Mouse (Mus musculus) stomach, postnatal 0 days (tissue): ENCODE results near the gene Gm27179. TPM values are rescaled to one million over a fixed set of nuclear protein-coding genes. Genes with fewer than 3 reads are reported as not detected.
A peak's percentile ranks its signal among the peaks of the same experiment; 100 is the strongest.
"Not testable (repeated sequence)": the region's sequence is repeated elsewhere in the genome, so short reads cannot be mapped to it uniquely, and the experiment has no call there.

Experiments
- ATAC-seq: fragments of 200-750 bp; cut with Nextera tagmentation; 2 replicates; pipeline ENCODE4 v1.8.0; 2017; ENCODE audit not compliant: low FRiP score, low TSS enrichment
- DNase-seq: peaks from one replicate; pipeline ENCODE4 v3.0.0-alpha.2; 2016; ENCODE audit warnings: low spot score
- H3K27ac ChIP-seq: fragments of 300-500 bp; sonication (generic); replicated peaks from 2 replicates; pipeline ENCODE4 v1.5.1; 2014; ENCODE audit warnings: mild to moderate bottlenecking, control low read depth
- H3K27me3 ChIP-seq: fragments of 300-500 bp; sonication (generic); 2 replicates; pipeline ENCODE4 v1.6.1; 2014; ENCODE audit warnings: low read length; ENCODE audit not compliant: control insufficient read depth, insufficient read depth
- H3K36me3 ChIP-seq: fragments of 300-500 bp; sonication (generic); 2 replicates; pipeline ENCODE4 v1.6.1; 2014; ENCODE audit warnings: low read length, mixed read lengths; ENCODE audit not compliant: control insufficient read depth, insufficient read depth
- H3K4me1 ChIP-seq: fragments of 300-500 bp; sonication (generic); replicated peaks from 2 replicates; pipeline ENCODE4 v1.6.1; 2014; ENCODE audit warnings: antibody characterized with exemption; ENCODE audit not compliant: control insufficient read depth, insufficient read depth
- H3K4me2 ChIP-seq: fragments of 300-500 bp; sonication (generic); replicated peaks from 2 replicates; pipeline ENCODE4 v1.6.1; 2014; ENCODE audit warnings: low read depth, mild to moderate bottlenecking, control low read depth, moderate library complexity
- H3K4me3 ChIP-seq: fragments of 300-500 bp; sonication (generic); 2 replicates; pipeline ENCODE4 v1.5.1; 2014; ENCODE audit warnings: low read depth, low read length, control low read depth
- H3K9ac ChIP-seq: fragments of 300-500 bp; sonication (generic); 2 replicates; pipeline ENCODE4 v1.6.1; 2014; ENCODE audit warnings: mild to moderate bottlenecking, low read length, control low read depth, mixed read lengths
- H3K9me3 ChIP-seq: fragments of 300-500 bp; sonication (generic); 2 replicates; pipeline ENCODE4 v1.6.1; 2016; ENCODE audit warnings: low read length; ENCODE audit not compliant: control insufficient read depth
- WGBS: fragments of 180-500 bp; shearing (Covaris S2); extraction: QIAGEN DNeasy Blood & Tissue Kit; methylation state at CpG from one replicate; pipeline ENCODE4 v1.1.7; 2014; 5-methylcytosine and 5-hydroxymethylcytosine counted together
- polyA plus RNA-seq: library from polyadenylated mRNA; unstranded; fragments of >200 nt; fragmentation: Nextera tagmentation; extraction: Ambion mirVana; gene quantifications from 2 replicates; pipeline ENCODE4 v1.2.1, GENCODE M21; 2015

Gene Gm27179
- polyA plus RNA-seq: not detected in 2 replicates

DNA sequence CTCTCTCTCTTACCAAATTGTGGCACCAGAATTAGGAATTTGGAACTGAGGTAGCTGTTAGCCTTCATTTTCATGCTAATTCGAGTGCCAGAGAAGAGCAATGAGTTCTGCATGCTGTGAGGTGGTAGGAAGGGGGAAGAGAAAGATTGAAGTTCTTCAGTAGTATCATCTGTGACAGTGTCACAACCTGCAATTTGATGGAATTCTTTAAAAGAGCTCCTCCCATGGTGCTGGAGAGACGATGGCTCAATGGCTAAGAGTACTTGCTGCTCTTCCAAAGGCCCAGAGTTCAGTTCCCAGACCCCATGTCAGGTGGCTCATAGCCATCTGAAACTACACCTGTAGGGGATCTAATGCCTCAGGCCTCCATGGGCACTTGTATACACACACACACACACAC lies at the start of gene Gm27179:
Gene Gm27179, minus strand, starts transcription at position 101 of the 400 bp plus-strand sequence.
- not testable (repeated sequence) for H3K36me3 ChIP-seq, H3K4me1 ChIP-seq, H3K27me3 ChIP-seq, DNase-seq, ATAC-seq, H3K4me2 ChIP-seq, H3K9me3 ChIP-seq, H3K9ac ChIP-seq, H3K27ac ChIP-seq, H3K4me3 ChIP-seq
- no CpG with 5 or more reads among the region's 2 CpGs for WGBS

DNA sequence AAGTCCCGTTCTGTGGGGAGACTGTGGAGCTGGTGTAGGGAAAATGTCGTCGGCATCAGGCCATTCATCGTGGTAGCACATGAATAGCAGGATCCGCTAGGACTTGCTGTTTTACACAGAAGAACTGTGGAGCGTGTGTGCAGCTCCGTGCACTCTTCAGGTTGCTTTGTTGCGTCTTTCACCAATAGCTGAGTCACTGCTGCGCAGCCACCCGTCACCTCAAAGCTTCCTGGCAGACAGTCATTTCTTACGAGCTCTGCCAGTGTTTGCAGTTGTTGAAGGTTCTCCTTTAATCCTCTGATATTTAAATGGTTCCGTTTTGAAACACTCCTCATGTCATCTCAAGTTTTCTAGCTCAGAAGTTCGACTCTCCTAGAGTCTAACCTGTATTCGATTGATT lies 45.2 kb upstream of the Gm27179 start:
- not testable (repeated sequence) for DNase-seq, H3K4me1 ChIP-seq, ATAC-seq, H3K4me2 ChIP-seq, H3K27ac ChIP-seq, H3K4me3 ChIP-seq, H3K27me3 ChIP-seq, H3K9ac ChIP-seq, H3K9me3 ChIP-seq, H3K36me3 ChIP-seq
- WGBS: no CpG with 5 or more reads among the region's 14 CpGs

DNA sequence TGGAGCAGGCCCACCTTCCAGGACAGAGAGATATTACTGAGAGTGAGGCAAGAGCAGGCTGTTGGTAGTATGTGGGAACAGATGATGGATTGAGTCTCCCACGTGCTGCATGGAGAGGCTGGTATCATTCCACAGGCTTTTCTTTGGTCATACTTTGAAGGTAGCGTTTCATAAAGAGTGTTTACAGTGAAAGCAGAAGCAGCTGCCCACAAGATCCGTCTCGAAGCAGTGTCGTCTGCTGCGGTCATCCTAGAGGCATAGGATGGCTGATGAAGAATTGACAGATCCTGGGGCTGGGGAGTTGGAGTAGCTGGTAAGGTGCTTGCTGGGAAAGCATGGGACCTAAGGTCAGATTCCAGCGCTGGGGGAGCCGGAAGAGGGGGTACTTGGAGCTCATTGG lies 44.5 kb upstream of the Gm27179 start:
- not testable (repeated sequence) for H3K4me3 ChIP-seq, H3K9ac ChIP-seq, H3K27me3 ChIP-seq, ATAC-seq, H3K4me2 ChIP-seq, DNase-seq, H3K36me3 ChIP-seq, H3K27ac ChIP-seq, H3K9me3 ChIP-seq, H3K4me1 ChIP-seq
- WGBS: no CpG with 5 or more reads among the region's 8 CpGs

DNA sequence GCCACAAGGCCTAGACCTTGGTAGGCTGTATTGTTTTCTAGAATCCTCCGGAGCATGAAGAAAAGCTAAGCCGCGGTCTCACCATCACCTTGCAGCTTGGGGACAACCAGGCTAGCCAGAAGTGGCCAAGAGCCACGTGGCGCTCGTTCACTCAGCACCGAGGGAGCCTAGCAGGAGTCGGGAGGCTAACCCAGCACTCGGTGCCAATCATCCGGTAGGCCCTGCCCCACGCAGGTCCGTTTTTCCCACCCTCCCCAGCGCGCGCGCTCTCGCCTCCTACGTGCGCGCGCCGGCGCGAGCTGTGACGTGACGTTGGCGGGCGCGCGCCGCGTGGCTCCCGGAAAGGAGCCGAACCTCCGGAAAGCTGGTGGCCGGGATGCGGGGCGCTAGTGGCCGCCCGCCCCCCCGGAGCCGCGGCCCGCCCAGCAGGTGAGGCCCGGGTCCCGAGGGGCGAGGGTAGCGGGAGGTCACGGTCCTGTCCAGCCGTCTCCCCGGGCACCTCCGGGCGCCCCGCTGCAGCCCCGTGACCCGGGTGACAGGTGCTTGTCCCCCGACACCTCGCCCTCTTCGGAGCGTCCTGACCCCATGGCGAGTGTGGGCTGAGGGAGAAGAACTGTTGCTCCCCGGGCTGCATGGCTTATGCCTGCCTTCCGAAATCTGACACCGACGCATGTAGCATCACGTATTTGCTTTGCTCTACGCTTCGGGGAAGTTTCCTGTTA lies 42.9 kb upstream of the Gm27179 start, which contains the start of gene Entpd4b:
Gene Entpd4b, plus strand, starts transcription at position 315 of the 722 bp plus-strand sequence.
- not testable (repeated sequence) for DNase-seq, H3K36me3 ChIP-seq, H3K9me3 ChIP-seq, H3K27me3 ChIP-seq, H3K4me3 ChIP-seq, H3K4me1 ChIP-seq, H3K9ac ChIP-seq, H3K4me2 ChIP-seq, H3K27ac ChIP-seq
- no CpG with 5 or more reads among the region's 68 CpGs for WGBS
- peak; percentile 95 for ATAC-seq

DNA sequence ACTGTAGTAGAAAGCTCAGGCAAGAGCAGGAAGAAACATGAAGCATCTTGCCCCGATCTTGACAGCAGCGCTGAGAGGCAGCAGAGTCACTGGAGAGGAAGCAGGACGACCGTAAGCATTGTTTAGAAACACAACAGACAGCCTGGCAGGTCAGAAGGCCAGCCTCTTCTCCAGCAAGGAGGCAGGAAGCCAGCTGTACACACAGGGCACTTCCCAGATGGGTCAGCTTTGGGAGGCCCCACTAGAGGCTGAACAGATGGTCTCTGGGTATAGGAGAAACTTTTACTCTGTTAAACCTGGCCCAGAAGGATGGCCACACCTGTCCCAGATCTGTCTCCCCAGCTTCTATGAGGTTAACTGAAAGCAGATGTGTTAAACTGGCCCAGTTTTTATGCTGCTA lies 35.0 kb upstream of the Gm27179 start:
- H3K4me3 ChIP-seq, H3K27ac ChIP-seq, H3K4me1 ChIP-seq, H3K9ac ChIP-seq, H3K9me3 ChIP-seq, H3K27me3 ChIP-seq, ATAC-seq, H3K36me3 ChIP-seq, DNase-seq, H3K4me2 ChIP-seq: not testable (repeated sequence)
- WGBS: no CpG with 5 or more reads among the region's 4 CpGs

DNA sequence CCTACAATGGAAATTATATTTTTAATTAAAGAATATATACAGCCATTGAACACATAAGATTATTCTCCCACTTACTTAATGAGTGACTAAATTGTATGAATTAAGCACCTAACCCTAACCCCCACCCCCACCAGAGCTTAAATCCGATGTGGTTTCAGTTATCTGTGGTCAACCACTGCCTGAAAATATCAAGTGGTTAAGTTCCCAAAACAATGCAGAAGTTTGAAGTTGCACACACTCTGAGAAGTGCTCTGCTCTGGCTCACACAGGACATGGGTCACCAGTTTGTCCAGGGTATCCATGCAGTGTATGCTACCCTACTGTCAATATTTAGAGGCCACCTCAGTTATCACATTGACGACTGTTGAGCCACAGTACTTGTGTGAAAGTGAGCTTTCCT lies 32.7 kb upstream of the Gm27179 start:
- not testable (repeated sequence) for H3K4me1 ChIP-seq, H3K9me3 ChIP-seq, ATAC-seq, DNase-seq, H3K27me3 ChIP-seq, H3K4me2 ChIP-seq, H3K4me3 ChIP-seq, H3K9ac ChIP-seq, H3K27ac ChIP-seq, H3K36me3 ChIP-seq
- WGBS: no CpG with 5 or more reads among the region's 2 CpGs

DNA sequence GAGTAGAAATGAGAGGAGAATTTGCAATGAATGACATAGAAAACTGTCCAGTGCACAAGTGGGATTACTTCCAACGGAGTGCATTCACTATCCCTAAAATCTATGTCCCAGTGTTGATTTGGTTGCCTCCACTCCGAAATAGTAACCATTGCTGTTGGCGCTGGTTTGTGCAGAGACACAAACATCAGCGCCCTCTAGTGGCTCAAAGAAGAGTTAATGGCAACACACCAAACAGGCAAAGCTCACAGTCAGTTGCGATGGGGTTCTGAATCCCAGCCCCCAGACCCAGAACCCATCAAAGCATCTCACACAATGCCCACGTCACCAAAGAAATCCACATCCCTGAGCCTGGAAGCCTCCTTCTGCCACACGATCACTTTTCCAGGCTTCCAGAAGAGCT lies 31.7 kb upstream of the Gm27179 start:
- H3K9ac ChIP-seq, H3K4me1 ChIP-seq, H3K4me3 ChIP-seq, ATAC-seq, H3K27me3 ChIP-seq, H3K4me2 ChIP-seq, DNase-seq, H3K9me3 ChIP-seq, H3K36me3 ChIP-seq, H3K27ac ChIP-seq: not testable (repeated sequence)
- WGBS: no CpG with 5 or more reads among the region's 7 CpGs

DNA sequence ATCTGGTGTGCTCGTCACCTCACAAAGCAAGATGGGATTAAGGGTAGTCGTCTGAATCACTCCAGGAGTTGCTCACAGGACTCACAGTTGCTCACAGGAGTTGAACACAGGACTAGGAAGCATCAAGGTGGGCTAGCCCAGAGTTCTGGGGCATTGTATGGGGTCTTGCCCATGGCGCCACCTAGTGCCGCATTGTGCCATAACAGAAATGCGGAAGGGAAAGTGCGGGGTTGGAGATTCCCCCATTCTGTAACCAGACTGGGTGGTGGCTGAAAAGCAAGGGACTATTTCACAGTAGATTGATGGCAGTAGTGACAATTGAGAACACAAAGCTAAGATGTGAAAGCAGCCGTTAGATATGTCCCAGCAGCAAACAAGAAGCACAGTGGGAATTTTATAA lies 30.3 kb upstream of the Gm27179 start:
- WGBS: no CpG with 5 or more reads among the region's 7 CpGs
- not testable (repeated sequence) for H3K27me3 ChIP-seq, H3K4me1 ChIP-seq, H3K9ac ChIP-seq, H3K36me3 ChIP-seq, H3K27ac ChIP-seq, H3K4me2 ChIP-seq, DNase-seq, H3K9me3 ChIP-seq, ATAC-seq, H3K4me3 ChIP-seq

DNA sequence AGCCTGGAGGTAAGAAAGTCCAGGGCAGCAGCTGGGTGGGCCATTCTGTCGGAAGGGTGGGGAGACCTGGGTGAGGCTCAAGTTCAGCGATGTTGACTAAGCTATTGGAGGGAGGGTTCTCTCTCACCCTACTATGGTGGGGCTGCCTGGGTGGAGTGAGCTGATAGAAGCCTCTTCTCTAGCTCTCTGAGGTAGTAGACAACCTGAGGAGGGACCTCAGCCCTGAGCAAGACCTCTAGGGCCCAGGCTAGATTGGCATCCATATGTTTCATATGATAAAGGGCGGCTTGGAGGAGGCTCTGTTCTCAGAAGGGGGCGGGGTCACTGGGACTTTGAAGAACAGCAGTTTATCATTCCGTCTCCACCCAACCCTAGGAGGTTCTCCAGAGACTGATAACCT lies 27.8 kb upstream of the Gm27179 start:
- not testable (repeated sequence) for H3K9me3 ChIP-seq, H3K4me3 ChIP-seq, H3K27me3 ChIP-seq, H3K4me2 ChIP-seq, H3K4me1 ChIP-seq, H3K27ac ChIP-seq, H3K36me3 ChIP-seq, H3K9ac ChIP-seq, DNase-seq
- WGBS: no CpG with 5 or more reads among the region's 5 CpGs
- 0 out of 2 replicates have a peak, but pooled peaks have one; percentile 12 for ATAC-seq
